Mouse (Mus musculus) brain, embryonic 14.5 days (tissue): Measurements from ENCODE around the gene Adgrl2.

Experiments
- CTCF ChIP-seq: fragments of 200-500 bp; IDR thresholded peaks from 2 replicates; pipeline ENCODE4 v1.5.1; 2012; ENCODE audit warnings: inconsistent platforms, mild to moderate bottlenecking, moderate library complexity, borderline replicate concordance; ENCODE audit not compliant: insufficient read depth, insufficient read length; ENCODE audit errors: extremely low read depth
- POLR2A ChIP-seq: fragments of 200-500 bp; IDR thresholded peaks from 2 replicates; pipeline ENCODE4 v1.6.1; 2012; ENCODE audit warnings: mild to moderate bottlenecking, inconsistent platforms, borderline replicate concordance; ENCODE audit not compliant: poor library complexity, insufficient read depth, insufficient read length, severe bottlenecking; ENCODE audit errors: extremely low read depth

DNA sequence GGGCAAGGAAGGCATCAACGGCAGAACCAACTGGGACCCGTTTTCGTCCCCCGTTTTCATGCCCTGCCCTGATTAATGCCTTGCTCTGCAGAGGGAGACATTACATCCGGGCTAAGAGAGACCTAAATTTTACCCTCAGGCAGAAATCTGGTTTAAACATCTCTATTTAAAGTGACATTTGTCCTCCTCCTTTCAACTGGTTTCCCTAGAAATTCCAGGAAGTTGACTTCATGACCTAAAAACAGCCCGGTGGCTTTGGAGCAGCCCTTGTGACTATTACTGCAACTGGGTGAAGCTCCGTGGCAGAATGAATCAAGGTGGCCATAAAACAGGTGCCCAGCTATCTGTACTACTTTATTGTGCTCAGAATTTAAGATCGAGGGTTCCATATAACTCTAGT is 8.6 kb downstream of the Adgrl2 start:
- TF ChIP-seq CTCF (no peak), POLR2A (no peak)
